Mouse (Mus musculus) hindbrain, embryonic 14.5 days (tissue): Measurements from ENCODE around the gene Caprin2. TPM values are rescaled to one million over a fixed set of nuclear protein-coding genes. Genes with fewer than 3 reads are reported as not detected.

ENCODE experiments used
- ATAC-seq: fragments of 200-750 bp; cut with Nextera tagmentation; 2 replicates; pipeline ENCODE4 v1.8.0; 2017; ENCODE audit warnings: moderate number of reproducible peaks, mild to moderate bottlenecking, moderate TSS enrichment, moderate library complexity; ENCODE audit not compliant: low FRiP score
- DNase-seq: peaks from one replicate; pipeline ENCODE4 v3.0.0-alpha.2; 2015; ENCODE audit warnings: low spot score
- H3K27ac ChIP-seq: fragments of 300-500 bp; sonication (generic); 2 replicates; pipeline ENCODE4 v1.5.1; 2014; ENCODE audit warnings: mild to moderate bottlenecking, moderate library complexity
- H3K27me3 ChIP-seq: fragments of 300-500 bp; sonication (generic); 2 replicates; pipeline ENCODE4 v1.6.1; 2014; ENCODE audit warnings: mild to moderate bottlenecking, low read length, mixed read lengths; ENCODE audit not compliant: control insufficient read depth, insufficient read depth
- H3K36me3 ChIP-seq: fragments of 300-500 bp; sonication (generic); replicated peaks from 2 replicates; pipeline ENCODE4 v1.6.1; 2014; ENCODE audit not compliant: control insufficient read depth, insufficient read depth
- H3K4me1 ChIP-seq: fragments of 300-500 bp; sonication (generic); replicated peaks from 2 replicates; pipeline ENCODE4 v1.6.1; 2014; ENCODE audit warnings: antibody characterized with exemption, low read length, mixed read lengths; ENCODE audit not compliant: control insufficient read depth, insufficient read depth
- H3K4me2 ChIP-seq: fragments of 300-500 bp; sonication (generic); replicated peaks from 2 replicates; pipeline ENCODE4 v1.6.1; 2014; ENCODE audit warnings: mild to moderate bottlenecking, moderate library complexity
- H3K4me3 ChIP-seq: fragments of 300-500 bp; sonication (generic); replicated peaks from 2 replicates; pipeline ENCODE4 v1.5.1; 2014; ENCODE audit warnings: mild to moderate bottlenecking, low read length
- H3K9ac ChIP-seq: fragments of 300-500 bp; sonication (generic); 2 replicates; pipeline ENCODE4 v1.6.1; 2014
- H3K9me3 ChIP-seq: fragments of 300-500 bp; sonication (generic); 2 replicates; pipeline ENCODE4 v1.6.1; 2016; ENCODE audit warnings: low read length; ENCODE audit not compliant: control insufficient read depth
- WGBS: fragments of 180-500 bp; shearing (Covaris S2); extraction: QIAGEN DNeasy Blood & Tissue Kit; methylation state at CpG from one replicate; pipeline ENCODE4 v1.1.7; 2014; 5-methylcytosine and 5-hydroxymethylcytosine counted together
- polyA plus RNA-seq: library from polyadenylated mRNA; unstranded; fragments of >200 nt; fragmentation: Nextera tagmentation; extraction: Ambion mirVana; gene quantifications from 2 replicates; pipeline ENCODE4 v1.2.1, GENCODE M21; 2014

Gene Caprin2
- polyA plus RNA-seq, 1 experiment from 2014 or later, result 8.8 TPM

DNA sequence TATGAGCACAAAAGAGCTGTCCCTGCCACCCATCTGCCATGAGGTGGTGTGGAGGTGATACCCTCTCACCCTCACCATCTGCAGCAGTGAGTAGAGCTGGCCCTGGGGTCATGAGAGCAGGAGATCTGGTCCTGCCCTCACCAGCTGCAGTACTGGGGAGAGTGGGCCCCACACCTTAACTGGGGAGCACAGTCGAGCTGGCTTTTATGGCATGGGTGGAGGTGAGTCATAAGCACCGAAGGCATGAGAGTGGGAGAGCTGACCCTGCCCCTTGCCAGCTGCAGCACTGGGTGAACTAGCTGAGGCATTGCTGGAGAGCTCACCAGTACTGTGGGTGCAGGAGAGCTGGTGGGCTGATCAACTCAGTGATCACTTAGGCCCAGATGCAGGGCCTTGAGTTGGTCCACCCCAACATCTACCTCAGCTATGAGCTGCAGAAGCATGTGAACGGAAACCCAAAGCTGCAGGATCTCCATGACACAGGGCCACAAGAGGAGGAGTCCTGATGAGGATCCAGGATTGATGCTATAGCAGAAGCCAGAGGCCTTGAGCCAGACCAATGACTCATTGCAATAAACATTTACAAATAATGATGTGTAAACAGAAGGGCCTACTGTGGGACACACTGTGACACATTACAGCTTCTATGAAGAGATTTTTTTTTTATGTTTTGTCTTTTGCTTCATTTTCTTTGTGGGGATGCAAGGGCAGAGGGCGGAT is 77.3 kb downstream of the Caprin2 start:
- H3K4me2 ChIP-seq, result no peak overlapping the region
- no peak overlapping the region for H3K27ac ChIP-seq
- H3K9me3 ChIP-seq, result no peaks in the 10 kb centered on the region
- DNase-seq (no peak), ATAC-seq (no peak)
- H3K4me3 ChIP-seq, result no peak overlapping the region
- 97% methylated on average over 4 of the region's 4 CpGs for WGBS
- H3K4me1 ChIP-seq, result no peaks in the 10 kb centered on the region
- no peaks in the 10 kb centered on the region for H3K27me3 ChIP-seq
- H3K36me3 ChIP-seq, result peaks cover 85% of the 10 kb centered on the region
- no peak overlapping the region for H3K9ac ChIP-seq

DNA sequence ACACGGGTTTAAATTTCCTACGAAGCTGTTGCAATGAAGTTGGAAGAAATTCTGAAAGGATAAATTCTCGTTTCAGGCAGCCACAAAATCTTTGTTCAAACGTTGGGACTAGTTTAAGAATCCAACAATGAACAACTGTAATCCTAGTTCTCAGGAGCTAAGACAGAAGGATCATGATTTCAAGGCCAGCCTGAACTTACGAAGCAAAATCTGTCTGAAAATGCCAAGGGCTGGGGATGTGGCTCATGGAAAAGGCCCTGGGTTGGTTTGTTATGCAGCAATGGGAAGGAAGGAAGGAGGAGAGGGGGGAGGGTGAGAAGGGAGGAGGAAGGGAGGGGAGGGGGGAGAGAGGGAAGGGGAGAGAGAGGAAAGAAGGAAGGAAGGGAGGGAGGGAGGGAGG is 79.3 kb downstream of the Caprin2 start:
- no peak overlapping the region for H3K4me3 ChIP-seq
- H3K9me3 ChIP-seq, result no peaks in the 10 kb centered on the region
- no peak for ATAC-seq
- H3K27ac ChIP-seq, result no peak overlapping the region
- H3K4me1 ChIP-seq, result no peaks in the 10 kb centered on the region
- no peaks in the 10 kb centered on the region for H3K27me3 ChIP-seq
- WGBS, result 90% methylated on average over 5 of the region's 5 CpGs
- H3K36me3 ChIP-seq, result peaks cover 83% of the 10 kb centered on the region
- DNase-seq, result no peak
- no peak overlapping the region for H3K9ac ChIP-seq
- no peak overlapping the region for H3K4me2 ChIP-seq

DNA sequence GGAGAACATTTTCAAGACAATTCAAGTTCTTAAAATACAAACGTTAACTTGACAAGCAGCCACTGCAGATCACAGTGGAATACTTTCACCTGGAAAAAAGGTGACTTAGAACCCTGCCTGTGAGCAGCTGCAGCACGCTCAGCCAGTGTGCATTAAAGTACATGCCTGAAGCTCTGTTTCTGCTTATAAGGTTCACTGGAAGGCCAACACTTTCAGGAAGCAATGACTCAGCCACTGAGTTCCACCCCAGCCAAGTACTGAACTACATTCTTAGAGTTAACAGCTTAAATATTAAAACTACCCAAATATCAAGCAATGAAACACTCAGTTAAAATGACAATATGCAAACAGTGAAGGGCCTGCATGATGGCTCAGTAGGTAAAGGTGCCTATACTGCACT is 84.9 kb downstream of the Caprin2 start:
- H3K27ac ChIP-seq, result no peak overlapping the region
- H3K4me2 ChIP-seq, result no peak overlapping the region
- H3K36me3 ChIP-seq, result peaks cover 82% of the 10 kb centered on the region
- no peak overlapping the region for H3K9ac ChIP-seq
- no peaks in the 10 kb centered on the region for H3K27me3 ChIP-seq
- no peaks in the 10 kb centered on the region for H3K9me3 ChIP-seq
- 89% methylated on average over 2 of the region's 2 CpGs for WGBS
- no peaks in the 10 kb centered on the region for H3K4me1 ChIP-seq
- no peak for DNase-seq
- ATAC-seq, result no peak
- H3K4me3 ChIP-seq, result no peak overlapping the region

- no peak for DNase-seq
- no peak overlapping the region for H3K4me2 ChIP-seq
- ATAC-seq, result no peak
- H3K4me3 ChIP-seq, result no peak overlapping the region
- no peak overlapping the region for H3K27ac ChIP-seq
- H3K27me3 ChIP-seq, result no peaks in the 10 kb centered on the region
- 82% methylated on average over 4 of the region's 4 CpGs for whole genome bisulfite sequencing
- H3K36me3 ChIP-seq, result peaks cover 78% of the 10 kb centered on the region
- no peaks in the 10 kb centered on the region for H3K4me1 ChIP-seq
- H3K9me3 ChIP-seq, result no peaks in the 10 kb centered on the region
- H3K9ac ChIP-seq, result no peak overlapping the region
Observed at GRCm38 (mm10) chr6:148799773-148800172, 96.3 kb downstream of the Caprin2 start.

GRCm38 (mm10) chr6:148795145-148795544 is 100.9 kb downstream of the Caprin2 start:
- WGBS, result 93% methylated on average over 2 of the region's 2 CpGs
- Histone ChIP-seq H3K9me3 (no peaks in the 10 kb centered on the region), H3K36me3 (peaks cover 64% of the 10 kb centered on the region), H3K9ac (no peak overlapping the region), H3K27me3 (no peaks in the 10 kb centered on the region), H3K27ac (no peak overlapping the region), H3K4me2 (no peak overlapping the region), H3K4me1 (no peaks in the 10 kb centered on the region), H3K4me3 (no peak overlapping the region)
- DNase-seq (no peak), ATAC-seq (no peak)

Other genes starting within 250 kb of the Caprin2 start
- 15.5 and 16.7 TPM in 2 replicates for gene Ipo8, start 64.8 kb downstream of the Caprin2 start, polyA plus RNA-seq
- 45.6 and 48.1 TPM in 2 replicates for gene Sinhcaf, start 50.2 kb upstream of the Caprin2 start, polyA plus RNA-seq
- 18.4 and 21.1 TPM in 2 replicates for gene Dennd5b, start 205.4 kb upstream of the Caprin2 start, polyA plus RNA-seq
- gene Gm10203, start 233.9 kb upstream of the Caprin2 start, polyA plus RNA-seq, result not detected in 2 replicates
- gene Etfbkmt, start 243.6 kb upstream of the Caprin2 start, polyA plus RNA-seq, result 6.4 and 6.8 TPM in 2 replicates